Mouse (Mus musculus) liver, adult 2 months (tissue): Measurements from ENCODE around the gene Crim1. TPM values are rescaled to one million over a fixed set of nuclear protein-coding genes. Genes with fewer than 3 reads are reported as not detected.

ENCODE experiments used
- DNase-seq: peaks from one replicate; pipeline ENCODE4 v3.0.0-alpha.2; 2011; ENCODE audit warnings: low read depth, low spot score; ENCODE audit errors: extremely low read depth
- H3K27ac ChIP-seq: fragments of 200-500 bp; replicated peaks from 2 replicates; pipeline ENCODE4 v1.5.1; 2012; ENCODE audit warnings: low read depth, mild to moderate bottlenecking, control low read depth, inconsistent platforms, low read length; ENCODE audit not compliant: insufficient read depth
- H3K27me3 ChIP-seq: fragments of 200-500 bp; 2 replicates; pipeline ENCODE4 v1.6.1; 2012; ENCODE audit warnings: mild to moderate bottlenecking, moderate library complexity, low read length, inconsistent platforms; ENCODE audit not compliant: control insufficient read depth, insufficient read depth
- H3K36me3 ChIP-seq: fragments of 200-500 bp; 2 replicates; pipeline ENCODE4 v1.6.1; 2012; ENCODE audit warnings: low read length, inconsistent platforms; ENCODE audit not compliant: control insufficient read depth, insufficient read depth
- H3K4me1 ChIP-seq: fragments of 200-500 bp; 2 replicates; pipeline ENCODE4 v1.6.1; 2011; ENCODE audit warnings: low read length; ENCODE audit not compliant: control insufficient read depth, insufficient read depth
- H3K4me3 ChIP-seq: fragments of 200-500 bp; 2 replicates; pipeline ENCODE4 v1.5.1; 2011; ENCODE audit warnings: low read depth, mild to moderate bottlenecking, control low read depth, low read length, moderate library complexity; ENCODE audit not compliant: insufficient read depth
- H3K79me2 ChIP-seq: fragments of 200-500 bp; 2 replicates; pipeline ENCODE4 v1.6.1; 2012; ENCODE audit warnings: inconsistent platforms, mild to moderate bottlenecking, low read length, moderate library complexity; ENCODE audit not compliant: control insufficient read depth, insufficient read depth
- H3K9ac ChIP-seq: fragments of 200-500 bp; 2 replicates; pipeline ENCODE4 v1.6.1; 2012; ENCODE audit warnings: low read depth, mild to moderate bottlenecking, control low read depth, inconsistent platforms, low read length
- CTCF ChIP-seq: fragments of 200-500 bp; IDR thresholded peaks from 2 replicates; pipeline ENCODE4 v1.5.1; 2011; ENCODE audit warnings: low read depth, low read length, control low read depth
- POLR2A ChIP-seq: fragments of 200-500 bp; IDR thresholded peaks from 2 replicates; pipeline ENCODE4 v1.6.1; 2011; ENCODE audit warnings: low read length, control low read depth; ENCODE audit not compliant: insufficient read depth; ENCODE audit errors: extremely low read depth
- WGBS: fragments of 180-500 bp; shearing (Covaris S2); methylation state at CpG from one replicate; pipeline ENCODE4 v1.1.7; 2018; 5-methylcytosine and 5-hydroxymethylcytosine counted together
- polyA plus RNA-seq: library from polyadenylated mRNA; depleted of rRNA; stranded (reverse); fragments of >200 nt; gene quantifications from 2 replicates; pipeline ENCODE4 v1.2.3, GENCODE M21; 2012
- total RNA-seq: library from RNA; depleted of rRNA; stranded (reverse); fragments of >200 nt; gene quantifications from 2 replicates; pipeline ENCODE4 v1.2.3, GENCODE M21; 2014

Crim1 gene
- total and polyA plus RNA-seq, 2 experiments, result 5.6 to 9.0 TPM

GRCm38 (mm10) chr17:78304059-78304458, 104.0 kb downstream of the Crim1 start:
- TF ChIP-seq CTCF, result no peak
- no peak for TF ChIP-seq POLR2A
- DNase-seq, result no peak
- Histone ChIP-seq H3K27me3 (no peaks in the 10 kb centered on the region), H3K9ac (no peak overlapping the region), H3K4me3 (no peak overlapping the region), H3K4me1 (no peaks in the 10 kb centered on the region), H3K27ac (no peak overlapping the region), H3K36me3 (peaks cover 1% of the 10 kb centered on the region; the same call in 1 of the 2 replicates), H3K79me2 (no peaks in the 10 kb centered on the region)
- WGBS, result 94% methylated on average over 13 of the region's 13 CpGs

GRCm38 (mm10) chr17:78306434-78306833, 106.4 kb downstream of the Crim1 start:
- Histone ChIP-seq H3K27ac (no peak overlapping the region), H3K36me3 (peaks cover 5% of the 10 kb centered on the region; the same call in 1 of the 2 replicates), H3K27me3 (no peaks in the 10 kb centered on the region), H3K4me1 (no peaks in the 10 kb centered on the region), H3K9ac (no peak overlapping the region), H3K4me3 (no peak overlapping the region), H3K79me2 (no peaks in the 10 kb centered on the region)
- TF ChIP-seq CTCF (no peak), POLR2A (no peak)
- 95% methylated on average over 9 of the region's 9 CpGs for WGBS
- no peak for DNase-seq

- H3K4me3 ChIP-seq, result no peak overlapping the region
- H3K79me2 ChIP-seq, result no peaks in the 10 kb centered on the region
- peaks cover 4% of the 10 kb centered on the region; the same call in 1 of the 2 replicates for H3K36me3 ChIP-seq
- no peak for TF ChIP-seq POLR2A
- no peak for TF ChIP-seq CTCF
- H3K27me3 ChIP-seq, result no peaks in the 10 kb centered on the region
- no peaks in the 10 kb centered on the region for H3K4me1 ChIP-seq
- WGBS, result 91% methylated on average over 9 of the region's 9 CpGs
- no peak for DNase-seq
- no peak overlapping the region for H3K9ac ChIP-seq
- H3K27ac ChIP-seq, result no peak overlapping the region
Observed at GRCm38 (mm10) chr17:78308221-78308620, 108.2 kb downstream of the Crim1 start.

GRCm38 (mm10) chr17:78313006-78313405, 113.0 kb downstream of the Crim1 start:
- no peak overlapping the region for H3K27ac ChIP-seq
- TF ChIP-seq CTCF, result no peak
- no peak for TF ChIP-seq POLR2A
- no peak overlapping the region for H3K9ac ChIP-seq
- DNase-seq, result no peak
- WGBS, result 97% methylated on average over 12 of the region's 12 CpGs
- H3K4me1 ChIP-seq, result no peaks in the 10 kb centered on the region
- H3K27me3 ChIP-seq, result no peaks in the 10 kb centered on the region
- H3K36me3 ChIP-seq, result peaks cover 13% of the 10 kb centered on the region; the same call in 1 of the 2 replicates
- H3K4me3 ChIP-seq, result no peak overlapping the region
- no peaks in the 10 kb centered on the region for H3K79me2 ChIP-seq

- H3K36me3 ChIP-seq, result peaks cover 13% of the 10 kb centered on the region; the same call in 1 of the 2 replicates
- H3K27me3 ChIP-seq, result no peaks in the 10 kb centered on the region
- TF ChIP-seq CTCF, result no peak
- TF ChIP-seq POLR2A, result no peak
- H3K27ac ChIP-seq, result no peak overlapping the region
- no peaks in the 10 kb centered on the region for H3K4me1 ChIP-seq
- no peak overlapping the region for H3K4me3 ChIP-seq
- WGBS, result 90% methylated on average over 5 of the region's 5 CpGs
- no peaks in the 10 kb centered on the region for H3K79me2 ChIP-seq
- DNase-seq, result no peak
- H3K9ac ChIP-seq, result no peak overlapping the region
Observed at GRCm38 (mm10) chr17:78313612-78314011, 113.6 kb downstream of the Crim1 start.

GRCm38 (mm10) chr17:78315659-78316058, 115.6 kb downstream of the Crim1 start:
- Histone ChIP-seq H3K27me3 (no peaks in the 10 kb centered on the region), H3K79me2 (no peaks in the 10 kb centered on the region; the same call in 1 of the 2 replicates), H3K4me3 (no peak overlapping the region), H3K4me1 (no peaks in the 10 kb centered on the region), H3K27ac (no peak overlapping the region), H3K36me3 (peaks cover 9% of the 10 kb centered on the region; the same call in 1 of the 2 replicates), H3K9ac (no peak overlapping the region)
- no peak for DNase-seq
- 93% methylated on average over 11 of the region's 11 CpGs for WGBS
- no peak for TF ChIP-seq CTCF
- no peak for TF ChIP-seq POLR2A
